Mouse (Mus musculus) embryo, embryonic 10.5 days (tissue): ENCODE data around the gene Mcu.

ENCODE experiments used
- DNase-seq: peaks from one replicate; pipeline ENCODE4 v3.0.0-alpha.2; 2015; ENCODE audit warnings: low spot score

The Mcu gene

GRCm38 (mm10) chr10:59569481-59569869 lies 47.0 kb downstream of the Mcu start:
- no peak for DNase-seq

GRCm38 (mm10) chr10:59568665-59569480 lies 47.6 kb downstream of the Mcu start:
- no peak for DNase-seq

GRCm38 (mm10) chr10:59566968-59567367 lies 49.5 kb downstream of the Mcu start:
- no peak for DNase-seq

GRCm38 (mm10) chr10:59565995-59566410 lies 50.5 kb downstream of the Mcu start:
- no peak for DNase-seq

- DNase-seq, result no peak
These were observed 51.9 kb downstream of the Mcu start for GRCm38 (mm10) chr10:59564551-59564950.

- no peak for DNase-seq
These were observed 54.0 kb downstream of the Mcu start for GRCm38 (mm10) chr10:59562511-59562910.

- DNase-seq, result no peak
These were observed 56.4 kb downstream of the Mcu start for GRCm38 (mm10) chr10:59560126-59560525.

- DNase-seq, result no peak
These were observed 57.9 kb downstream of the Mcu start for GRCm38 (mm10) chr10:59558602-59559001.

GRCm38 (mm10) chr10:59558164-59558563 lies 58.3 kb downstream of the Mcu start:
- DNase-seq, result no peak

- no peak for DNase-seq
These were observed 60.0 kb downstream of the Mcu start for GRCm38 (mm10) chr10:59556541-59556940.

- DNase-seq, result no peak
These were observed 62.2 kb downstream of the Mcu start for GRCm38 (mm10) chr10:59554243-59554642.

GRCm38 (mm10) chr10:59552456-59552855 lies 64.0 kb downstream of the Mcu start:
- no peak for DNase-seq

- no peak for DNase-seq
These were observed 67.6 kb downstream of the Mcu start for GRCm38 (mm10) chr10:59548768-59549333.

- no peak for DNase-seq
These were observed 68.3 kb downstream of the Mcu start for GRCm38 (mm10) chr10:59548211-59548610.

GRCm38 (mm10) chr10:59547426-59547825 lies 69.1 kb downstream of the Mcu start:
- DNase-seq, result peak; percentile 25

- DNase-seq, result no peak
These were observed 71.3 kb downstream of the Mcu start for GRCm38 (mm10) chr10:59545169-59545568.

GRCm38 (mm10) chr10:59543351-59543750 lies 73.1 kb downstream of the Mcu start:
- no peak for DNase-seq

- DNase-seq, result no peak
These were observed 75.0 kb downstream of the Mcu start for GRCm38 (mm10) chr10:59541466-59541865.

- no peak for DNase-seq
These were observed 75.9 kb downstream of the Mcu start for GRCm38 (mm10) chr10:59540596-59540995.

GRCm38 (mm10) chr10:59540081-59540480 lies 76.4 kb downstream of the Mcu start:
- no peak for DNase-seq

GRCm38 (mm10) chr10:59539533-59539875 lies 77.0 kb downstream of the Mcu start:
- peak; percentile 71 for DNase-seq

GRCm38 (mm10) chr10:59538767-59539532 lies 77.5 kb downstream of the Mcu start:
- peak; percentile 33 for DNase-seq

- DNase-seq, result no peak
These were observed 78.4 kb downstream of the Mcu start for GRCm38 (mm10) chr10:59538063-59538462.
